ENCODE assay signal across 15 mouse cellular contexts in the genomic region with DNA sequence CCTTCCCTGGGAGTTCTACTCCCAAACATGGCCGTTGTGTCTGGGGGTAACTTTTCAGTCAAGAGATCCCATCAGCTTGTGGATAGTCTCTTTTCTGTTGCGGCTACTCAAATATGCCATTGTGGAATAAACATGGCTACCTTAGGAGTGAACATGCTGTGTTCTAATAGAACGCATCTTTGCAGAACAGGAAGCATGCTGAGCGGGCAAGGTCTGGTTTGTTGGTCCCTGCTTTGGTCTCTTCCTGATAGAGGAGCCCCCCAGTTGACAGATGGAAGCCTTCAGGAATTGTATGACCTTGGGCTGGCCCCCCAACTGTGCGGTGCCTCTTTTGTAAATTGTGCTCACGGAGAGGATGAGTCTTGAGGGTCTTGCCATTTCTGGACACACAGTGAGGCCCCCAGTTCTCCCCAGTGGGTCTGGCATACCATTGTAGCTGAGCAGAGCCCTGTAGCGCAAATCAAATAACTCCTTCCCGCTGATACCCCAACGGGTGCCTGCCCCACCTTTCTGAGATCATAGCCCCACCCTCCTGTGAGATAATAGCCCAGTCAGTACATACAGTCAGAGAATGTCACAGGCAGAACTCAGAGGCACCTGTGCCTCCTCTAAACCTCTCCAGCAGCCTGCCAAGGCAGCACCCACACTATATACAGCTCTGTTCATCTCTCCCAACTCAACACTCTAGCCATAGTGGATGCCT. TPM values are rescaled to one million over a fixed set of nuclear protein-coding genes. Genes with fewer than 3 reads are reported as not detected.
DNase-seq lines count a peak whose midpoint lies in the region; ATAC-seq lines count a peak whose summit lies in the region.
"Had no signal": no experiment of that assay in that cellular context is flagged by ENCODE, and none has a peak within 500 bp of the region (broad histone marks: within the 10 kb centered on the region; RNA-seq: fewer than 3 reads in every experiment).

No protein-coding gene starts in this region.

- H3K9ac ChIP-seq in liver, embryonic 13.5 days, result peak overlapping the region; percentile 58
- H3K9ac ChIP-seq: embryonic facial prominence, embryonic 12.5 days; midbrain, embryonic 13.5 days; neural tube, embryonic 15.5 days had no signal

- H3K27me3 ChIP-seq in liver, embryonic 13.5 days, result no peaks in the 10 kb centered on the region
- H3K27me3 ChIP-seq in embryonic facial prominence, embryonic 10.5 days (replicated peaks; ENCODE audit: low read depth, poor library complexity, severe bottlenecking), result no peaks in the 10 kb centered on the region
- H3K27me3 ChIP-seq: embryonic facial prominence, embryonic 12.5 days; neural tube, embryonic 15.5 days had no signal

- WGBS in liver, embryonic 13.5 days (ENCODE audit: insufficient replicate concordance), result 52% methylated on average over 9 of the region's 9 CpGs
- 89% methylated on average over 9 of the region's 9 CpGs for WGBS in embryonic facial prominence, embryonic 10.5 days

- peaks cover 14% of the 10 kb centered on the region for H3K36me3 ChIP-seq in liver, embryonic 13.5 days
- H3K36me3 ChIP-seq in embryonic facial prominence, embryonic 10.5 days (replicated peaks), result no peaks in the 10 kb centered on the region
- H3K36me3 ChIP-seq: embryonic facial prominence, embryonic 12.5 days; midbrain, embryonic 13.5 days; neural tube, embryonic 15.5 days had no signal

- H3K27ac ChIP-seq in liver, embryonic 13.5 days, result peak overlapping the region; percentile 99
- no peak overlapping the region for H3K27ac ChIP-seq in embryonic facial prominence, embryonic 10.5 days (replicated peaks)
- H3K27ac ChIP-seq: kidney, postnatal 0 days; left cerebral cortex, adult 2 months; midbrain, embryonic 13.5 days; neural tube, embryonic 15.5 days had no signal

- H3K9me3 ChIP-seq in liver, embryonic 13.5 days (replicated peaks), result no peaks in the 10 kb centered on the region
- no peaks in the 10 kb centered on the region for H3K9me3 ChIP-seq in embryonic facial prominence, embryonic 10.5 days
- H3K9me3 ChIP-seq: embryonic facial prominence, embryonic 12.5 days; midbrain, embryonic 13.5 days; neural tube, embryonic 15.5 days had no signal

- peaks cover 100% of the 10 kb centered on the region for H3K4me1 ChIP-seq in liver, embryonic 13.5 days (replicated peaks)
- peaks cover 66% of the 10 kb centered on the region for H3K4me1 ChIP-seq in embryonic facial prominence, embryonic 10.5 days

- ATAC-seq in liver, embryonic 13.5 days (ENCODE audit: low read depth), result peak; percentile 37
- ATAC-seq: forebrain, embryonic 16.5 days; midbrain, embryonic 13.5 days had no signal

- DNase-seq in adrenal gland, postnatal 14 days, result peak; percentile 2
- DNase-seq in adrenal gland, postnatal 4 days (ENCODE audit: low spot score in 2 of 2), result no peak
- peak; percentile 4 for DNase-seq in thymus, postnatal 14 days
- DNase-seq in thymus, adult 18-20 months, result no peak
- peak; percentile 66 for DNase-seq in liver, embryonic 13.5 days
- no peak for DNase-seq in embryonic facial prominence, embryonic 10.5 days (ENCODE audit: low spot score)
- DNase-seq in embryo, embryonic 10 days (ENCODE audit: low spot score), result no peak
- DNase-seq in right cerebral cortex, adult 18-20 months, result no peak
- DNase-seq: right cerebral cortex, postnatal 25 days had no signal

- peak overlapping the region; percentile 99 for H3K4me2 ChIP-seq in liver, embryonic 13.5 days
- H3K4me2 ChIP-seq: embryonic facial prominence, embryonic 12.5 days; midbrain, embryonic 13.5 days; neural tube, embryonic 15.5 days had no signal

- H3K4me3 ChIP-seq in liver, embryonic 13.5 days (replicated peaks), result peak overlapping the region; percentile 29
- no peak overlapping the region for H3K4me3 ChIP-seq in embryonic facial prominence, embryonic 10.5 days
- H3K4me3 ChIP-seq: embryonic facial prominence, embryonic 12.5 days; left cerebral cortex, adult 2 months; midbrain, embryonic 13.5 days; neural tube, embryonic 15.5 days had no signal

RNA-seq across cellular contexts. Expression of gene Galnt10, which starts 12.3 kb away (rescaled TPM):
- total RNA-seq in adrenal gland, postnatal 14 days (2021), result 39.8 and 46.4 TPM in 2 replicates
- 10 to 100 TPM; 44.5 to 46.2 TPM for total RNA-seq in adrenal gland, postnatal 4 days (2021)
- 23.6 and 27.5 TPM in 2 replicates for polyA plus RNA-seq in liver, embryonic 13.5 days (2015; fragmentation: Nextera tagmentation; extraction: Ambion mirVana)
- polyA plus RNA-seq in embryonic facial prominence, embryonic 10.5 days (2016; fragmentation: Nextera tagmentation; extraction: Ambion mirVana), result 18.8 and 20.1 TPM in 2 replicates

Comparison
In these comparisons a context has a peak if more than half of its experiments do, and no peak if none do; other contexts are left out.
1. DNase-seq: peak in adrenal gland, postnatal 14 days (single experiment), thymus, postnatal 14 days (single experiment) and liver, embryonic 13.5 days (single experiment); none in adrenal gland, postnatal 4 days (0 of 2), thymus, adult 18-20 months (0 of 2), embryonic facial prominence, embryonic 10.5 days (single experiment), embryo, embryonic 10 days (single experiment) and right cerebral cortex, adult 18-20 months (single experiment).